Mouse (Mus musculus): Measurements from ENCODE around the gene Rnf183. TPM values are rescaled to one million over a fixed set of nuclear protein-coding genes. Genes with fewer than 3 reads are reported as not detected.

The Rnf183 gene
- total RNA-seq, 2 experiments from 2014 or later, result not detected

DNA sequence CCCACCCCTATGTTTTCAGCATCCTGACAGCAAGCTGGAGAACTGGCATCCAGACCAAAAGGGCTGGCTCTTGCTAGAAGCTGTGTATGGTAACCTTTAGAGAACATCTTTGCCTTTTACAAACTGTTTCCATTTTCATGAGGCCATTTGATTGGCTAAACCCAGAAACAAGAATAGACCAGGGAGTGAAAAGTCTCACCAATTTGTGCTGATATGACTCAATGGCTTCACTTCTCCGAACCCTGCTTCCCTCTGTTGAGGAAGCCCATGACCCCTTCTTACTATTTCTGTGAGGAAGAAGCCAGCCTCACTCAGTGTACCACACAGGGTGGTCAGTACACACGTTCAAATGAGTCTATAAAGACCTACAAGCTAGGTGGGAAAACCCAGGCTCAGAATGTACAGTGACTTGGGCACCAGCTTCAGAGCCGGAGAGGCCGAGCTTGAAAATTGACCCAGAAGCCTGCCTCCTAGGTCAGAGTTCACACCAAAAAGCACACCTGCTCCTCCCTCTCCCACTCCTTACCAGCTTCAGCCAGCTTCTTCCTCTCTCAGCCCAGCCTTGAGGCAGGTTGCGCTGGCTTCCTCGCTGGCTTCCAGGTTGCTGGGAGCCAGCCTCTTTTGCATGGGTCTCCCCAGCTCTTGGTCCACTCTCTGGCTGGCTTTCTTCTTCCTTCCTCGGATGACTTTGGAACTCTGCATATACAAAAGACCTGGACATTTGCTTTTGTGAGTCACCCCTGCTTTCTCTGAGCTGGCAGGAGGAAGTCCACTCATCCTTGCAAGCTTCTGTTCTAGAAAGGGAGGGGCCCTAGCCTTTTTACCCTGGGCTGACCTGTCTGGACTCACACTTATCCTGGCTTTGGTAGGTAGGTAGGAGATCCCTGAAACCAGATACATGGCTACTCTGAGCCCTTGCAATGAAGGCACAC is 847 bp downstream of the Rnf183 start:
- DNase-seq, result no peak
- intact Hi-C loops (cut with DNase I), result no loop called here

DNA sequence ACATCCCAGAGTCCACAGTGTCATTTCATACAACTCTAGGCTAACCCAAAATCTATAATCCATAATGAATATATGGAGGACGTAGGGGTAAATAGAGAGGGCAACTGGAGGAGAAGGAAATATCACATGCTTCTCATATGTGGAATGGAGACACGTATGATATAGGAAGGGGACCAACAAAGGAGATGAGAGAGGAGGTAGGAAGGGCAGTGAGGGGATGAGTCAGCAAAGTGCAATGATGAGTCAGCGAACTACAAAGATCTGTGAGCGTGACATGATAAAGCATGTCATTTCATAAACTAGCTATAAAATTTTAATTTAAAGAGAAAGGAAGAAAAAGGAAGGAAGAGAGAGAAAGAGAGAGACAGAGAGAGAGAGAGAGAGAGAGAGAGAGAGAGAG is 3.5 kb downstream of the Rnf183 start:
- no peak for DNase-seq
- intact Hi-C loops (cut with DNase I), result no loop called here

DNA sequence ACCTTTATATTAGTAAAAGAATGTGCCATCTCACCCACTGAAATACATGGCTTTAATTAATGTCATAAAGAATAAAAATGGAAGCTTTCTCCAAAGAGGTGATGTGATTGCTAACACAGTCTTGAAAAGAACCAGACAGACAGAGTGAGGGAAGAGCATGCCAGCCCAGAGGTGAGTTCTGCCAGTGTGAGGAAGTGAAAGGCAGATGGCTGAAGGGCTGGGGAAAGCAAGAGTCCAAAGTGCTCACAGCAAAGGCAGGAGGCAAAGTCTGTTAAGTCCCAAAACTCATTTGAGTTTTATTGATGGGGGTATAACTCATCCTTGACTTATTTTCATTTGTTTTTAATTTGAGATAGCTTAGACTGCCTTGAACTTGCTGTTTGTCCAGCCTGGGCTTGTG is 4.4 kb downstream of the Rnf183 start:
- DNase-seq, result no peak
- intact Hi-C loops (cut with DNase I), result no loop called here

DNA sequence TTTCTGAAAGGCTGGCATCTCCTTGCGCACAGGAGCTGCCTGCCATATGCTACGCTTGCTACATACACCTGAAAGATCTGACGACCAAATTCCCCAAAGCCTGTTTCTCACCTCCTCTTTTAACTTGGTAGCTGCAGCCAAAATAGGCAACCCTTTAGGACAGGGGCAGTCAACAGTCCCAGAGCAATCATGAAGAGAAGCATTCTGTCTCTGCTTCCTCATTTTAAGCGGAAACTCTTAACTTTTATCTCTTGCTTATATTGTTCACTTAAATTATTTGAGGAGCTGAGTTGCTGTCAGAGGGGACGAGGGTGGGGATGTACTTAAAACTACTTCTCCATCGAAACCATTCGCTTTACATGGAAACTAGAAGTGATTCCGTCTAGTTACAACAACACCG is 5.4 kb downstream of the Rnf183 start:
- DNase-seq, result no peak
- intact Hi-C loops (cut with DNase I), result no loop called here

DNA sequence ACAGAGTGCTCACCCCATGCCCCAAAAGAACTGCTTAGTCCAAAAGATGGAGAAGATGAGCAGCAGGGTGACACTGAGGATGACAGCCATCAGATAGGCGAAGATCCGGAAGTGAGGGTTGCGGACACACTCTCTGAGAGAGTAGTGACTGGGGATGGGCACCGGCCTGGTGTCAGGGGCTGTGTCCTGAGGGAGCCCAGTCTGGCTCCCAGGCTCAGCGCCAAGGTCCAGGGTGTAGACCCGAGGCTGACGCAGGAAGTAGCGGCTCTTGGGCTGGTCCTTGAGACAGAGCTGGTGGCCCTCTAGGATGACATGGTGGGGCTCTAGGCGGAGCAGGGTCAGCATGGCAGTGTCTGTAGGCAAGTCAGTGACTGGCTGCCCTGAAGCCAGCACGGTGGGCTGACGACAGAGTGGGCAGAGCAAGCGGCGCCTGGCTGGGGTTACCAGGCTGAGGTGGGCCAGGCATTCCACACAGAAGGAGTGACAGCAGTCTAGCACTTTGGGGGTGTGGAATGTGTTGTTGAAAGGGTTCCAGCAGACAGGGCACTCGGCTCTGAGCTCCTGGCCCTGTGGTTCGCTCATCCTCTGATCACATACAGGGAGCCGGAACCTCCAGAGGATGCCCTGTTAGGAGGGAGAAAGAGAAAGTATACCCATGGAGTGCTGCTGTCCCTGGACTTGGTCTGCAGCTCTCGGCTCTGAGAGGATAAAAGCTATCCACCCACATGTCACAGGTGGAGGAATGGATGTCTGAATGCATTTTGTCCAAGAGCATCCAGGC is 6.9 kb downstream of the Rnf183 start:
- DNase-seq, result no peak
- intact Hi-C loops (cut with DNase I), result no loop called here

DNA sequence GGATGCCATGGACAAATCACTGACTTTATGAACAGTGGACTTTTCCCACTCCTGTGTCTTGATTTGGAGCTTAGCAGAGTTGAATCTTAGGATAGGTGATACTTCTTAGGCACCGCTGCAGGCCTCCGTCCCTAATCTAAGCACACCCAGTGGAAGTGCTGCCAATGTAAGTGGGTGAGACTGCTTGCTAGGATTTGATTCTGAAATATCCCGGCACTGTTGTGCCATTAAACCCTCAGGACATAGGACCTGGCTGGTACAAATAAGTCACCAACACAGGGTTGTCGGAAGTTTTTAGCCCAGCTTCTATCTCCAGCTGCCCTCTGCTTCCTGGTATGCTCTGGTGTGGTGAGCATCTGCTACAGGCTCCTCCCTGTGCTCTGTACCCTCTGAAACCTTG is 9.2 kb downstream of the Rnf183 start:
- intact Hi-C loops (cut with DNase I), result no loop called here
- no peak for DNase-seq

DNA sequence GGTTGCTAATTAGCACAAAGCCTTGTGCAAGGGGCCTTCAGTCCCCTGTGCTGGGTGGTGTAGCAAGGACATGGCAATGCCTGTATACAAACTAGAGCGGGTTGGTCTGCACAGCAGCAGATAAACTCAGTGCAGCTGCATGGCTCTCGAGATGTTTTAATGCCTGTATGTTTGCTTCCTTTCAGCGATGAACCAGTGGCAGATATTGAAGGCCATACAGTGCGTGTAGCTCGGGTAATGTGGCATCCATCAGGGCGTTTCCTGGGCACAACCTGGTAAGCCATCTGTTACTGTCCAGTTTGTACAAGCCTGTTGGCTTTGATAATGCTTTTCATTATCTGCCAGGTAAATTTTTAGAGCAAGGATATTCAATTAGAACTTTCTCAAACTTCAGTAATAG is 16.0 kb downstream of the Rnf183 start:
- intact Hi-C loops (cut with DNase I), result no loop called here
- no peak for DNase-seq

DNA sequence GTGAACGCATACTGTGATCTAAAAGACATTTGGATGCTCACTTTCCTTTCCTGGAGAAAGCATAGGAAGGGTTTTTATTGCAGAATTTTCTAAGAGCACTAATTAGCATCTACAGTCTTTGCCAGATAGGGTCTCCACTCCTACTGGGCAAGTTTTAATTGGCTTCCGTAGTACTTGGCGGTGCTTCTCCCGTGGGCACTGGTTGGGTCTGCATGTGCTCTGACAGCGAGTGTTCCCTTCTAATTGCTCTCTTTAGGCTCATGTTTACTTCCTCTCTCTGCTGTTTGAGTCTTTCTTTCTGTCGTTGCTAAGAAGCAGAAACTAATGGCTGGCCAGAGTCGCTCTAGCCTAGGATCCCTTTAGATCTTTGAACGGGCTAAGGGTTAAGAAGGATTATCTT is 16.6 kb downstream of the Rnf183 start:
- intact Hi-C loops (cut with DNase I), result no loop called here

DNA sequence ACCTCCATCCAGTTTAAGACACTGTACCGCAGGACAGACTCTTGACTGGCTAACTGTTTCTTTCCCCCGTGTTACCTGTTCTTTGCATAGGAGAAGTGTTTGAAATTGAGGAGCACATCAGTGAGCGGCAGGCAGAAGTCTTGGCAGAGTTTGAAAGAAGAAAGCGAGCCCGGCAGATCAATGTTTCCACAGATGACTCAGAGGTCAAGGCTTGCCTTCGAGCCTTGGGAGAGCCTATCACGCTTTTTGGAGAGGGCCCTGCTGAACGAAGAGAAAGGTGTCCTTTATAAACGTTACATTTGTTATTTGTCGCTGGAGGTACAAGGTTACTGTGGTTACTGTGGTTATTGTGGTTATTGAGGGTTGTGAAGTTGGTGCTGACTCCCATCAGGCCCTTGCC is 23.4 kb downstream of the Rnf183 start:
- DNase-seq, result no peak
- intact Hi-C loops (cut with DNase I), result no loop called here

More for the DNA sequence above, 16.6 kb downstream of the Rnf183 start:
- DNase-seq, result no peak

DNA sequence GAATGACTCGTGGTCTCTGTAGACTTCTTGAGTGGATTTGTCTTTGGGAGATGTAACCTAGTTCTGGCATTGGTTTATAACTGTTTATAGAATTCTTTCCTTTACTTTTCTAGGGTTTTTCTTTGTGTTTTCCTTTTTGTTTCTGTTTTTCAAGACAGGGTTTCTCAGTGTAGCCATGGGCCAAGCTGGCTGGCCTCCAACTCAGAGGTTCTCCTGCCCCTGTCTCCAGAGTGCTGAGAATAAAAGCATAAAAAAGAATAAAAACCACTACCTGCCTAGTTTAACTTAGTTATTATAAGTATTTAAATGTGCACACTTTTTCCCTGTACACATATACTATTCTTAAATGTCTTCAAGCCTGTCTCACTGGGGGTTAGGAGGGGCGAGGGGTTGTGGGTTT is 24.7 kb downstream of the Rnf183 start:
- intact Hi-C loops (cut with DNase I), result no loop called here

DNA sequence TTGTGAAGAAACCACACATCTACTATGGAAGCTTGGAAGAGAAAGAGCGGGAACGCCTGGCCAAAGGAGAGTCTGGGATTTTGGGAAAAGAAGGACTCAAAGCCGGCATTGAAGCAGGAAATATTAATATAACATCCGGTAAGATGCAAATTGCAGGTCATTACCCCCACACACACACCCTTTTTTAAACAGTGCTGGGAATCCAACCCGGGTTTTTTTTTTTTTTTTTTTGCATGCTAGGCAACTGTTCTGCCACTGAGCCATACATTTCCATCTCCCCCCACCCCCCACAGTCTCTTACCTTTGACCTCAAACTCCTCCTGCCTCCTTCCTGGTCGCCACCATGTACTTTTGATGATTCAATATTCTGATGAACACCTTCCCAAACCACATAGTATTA is 25.4 kb downstream of the Rnf183 start:
- no peak for DNase-seq
- intact Hi-C loops (cut with DNase I), result loop anchor here (5.0 to 10.0 kb wide), 5 partner anchors 67 to 205 kb away; partner anchors contain the start of genes Alad and Hdhd3

More for the DNA sequence above, 24.7 kb downstream of the Rnf183 start:
- DNase-seq, result no peak

DNA sequence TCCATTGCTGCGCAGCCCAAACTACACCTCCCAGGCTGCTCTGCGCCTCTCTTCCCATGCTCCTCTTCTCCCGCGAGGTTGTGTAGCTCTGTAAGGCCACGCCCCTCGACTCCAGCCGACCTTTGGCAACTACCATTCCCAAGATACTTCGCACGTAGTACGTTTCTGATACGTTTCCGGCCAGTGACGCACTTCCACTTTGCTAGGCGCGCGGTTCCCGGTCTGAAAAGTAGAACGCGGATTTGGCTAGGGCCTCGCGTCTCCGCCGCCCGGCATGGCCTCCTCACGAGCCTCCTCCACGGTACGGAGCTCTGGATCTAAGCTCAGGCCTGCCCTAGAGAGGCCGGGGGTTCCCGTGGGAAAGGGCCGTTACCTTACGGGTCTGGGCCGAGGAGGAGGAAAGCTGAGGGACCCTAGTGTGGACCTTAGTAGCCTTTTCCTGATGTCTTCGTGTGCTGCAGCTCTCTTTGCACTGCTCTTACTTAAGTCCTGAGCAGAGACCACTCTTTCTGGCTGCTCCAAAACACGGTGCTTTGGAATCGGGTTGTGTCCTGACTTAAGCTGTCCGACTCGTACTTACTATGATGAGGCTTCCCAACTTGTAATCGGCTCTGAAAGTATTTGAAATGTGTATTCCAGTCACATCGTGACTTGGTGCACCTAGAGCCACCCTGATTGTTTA is 26.3 kb downstream of the Rnf183 start, which contains the start of the genes Cdc26 and Prpf4:
TSS of gene Cdc26 (minus strand) at position 42 of the 682 bp plus-strand sequence.
TSS of gene Prpf4 (plus strand) at position 197 of the 682 bp plus-strand sequence.
- intact Hi-C loops (cut with DNase I), result loop anchor here (5.0 to 10.0 kb wide), 5 partner anchors 66 to 204 kb away; partner anchors contain the start of genes Alad and Hdhd3

DNA sequence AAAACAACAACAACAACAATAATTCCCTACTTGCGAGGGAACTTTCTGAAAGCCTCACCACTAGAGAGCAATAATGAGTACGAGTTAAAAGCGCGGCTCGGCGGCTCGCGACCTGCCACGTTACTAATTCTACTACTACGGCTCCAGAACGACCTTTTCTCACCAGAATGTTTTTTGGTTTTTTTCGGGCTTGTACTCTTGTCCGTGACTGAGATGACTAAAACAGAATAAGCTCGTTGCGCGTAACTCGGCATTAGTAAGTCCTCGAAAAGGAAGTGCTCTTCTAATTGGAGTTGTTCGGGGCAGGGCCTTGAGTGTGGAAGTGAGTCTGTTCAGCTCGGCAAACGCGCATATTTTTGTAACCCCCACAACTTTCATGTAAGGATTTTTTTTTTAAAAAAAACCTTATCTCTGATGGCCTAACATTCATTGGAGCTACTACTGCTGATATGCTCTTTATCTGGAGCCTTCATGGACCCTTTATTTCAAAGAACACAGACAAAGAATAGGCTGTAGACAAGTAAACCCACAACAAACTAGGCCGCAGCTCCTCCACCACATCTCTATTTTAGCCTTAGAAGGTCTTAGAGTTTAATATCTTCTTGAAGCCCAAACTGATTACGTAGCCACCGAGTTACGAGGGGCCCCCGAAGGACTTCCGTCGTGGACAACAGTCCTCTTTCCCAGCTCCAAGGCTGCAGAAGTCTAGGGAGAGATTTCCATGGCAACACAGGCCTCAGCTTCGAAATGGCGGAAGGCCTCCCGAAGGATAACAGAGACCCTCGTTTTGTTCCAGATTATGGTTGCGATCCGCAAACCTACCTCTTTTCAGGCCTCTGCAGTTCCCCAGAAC is 27.1 kb downstream of the Rnf183 start:
- intact Hi-C loops (cut with DNase I), result loop anchor here (2.0 to 10.0 kb wide), 6 partner anchors 47 to 203 kb away; partner anchors contain the start of genes Alad, Fkbp15, Hdhd3 and Slc31a1
- peak; percentile 57 to 59 for DNase-seq

More for the DNA sequence above, 26.3 kb downstream of the Rnf183 start, which contains the start of the genes Cdc26 and Prpf4:
- DNase-seq, result peak; percentile 95 to 97

DNA sequence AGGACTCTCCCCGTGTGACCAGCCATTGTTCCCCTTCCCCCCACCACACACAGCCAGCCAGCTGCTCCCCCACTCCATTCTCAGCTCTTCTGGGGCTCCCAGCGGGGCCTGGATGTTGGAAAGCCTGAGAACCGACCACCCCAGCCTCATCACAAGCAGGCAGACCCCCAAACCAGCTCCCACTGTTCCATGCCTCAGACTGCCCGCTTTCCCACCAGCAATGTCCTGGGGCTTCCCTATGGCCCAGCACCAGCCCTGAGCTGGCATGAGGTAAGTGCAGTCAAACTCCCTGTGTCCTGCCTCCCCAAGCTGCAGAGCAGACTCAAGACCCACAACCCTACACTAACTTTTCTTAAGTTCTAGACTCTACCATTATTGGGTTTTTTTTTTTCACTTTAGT is 28.9 kb downstream of the Rnf183 start:
- intact Hi-C loops (cut with DNase I), result loop anchor here (2.0 to 10.0 kb wide), 6 partner anchors 45 to 201 kb away; partner anchors contain the start of genes Alad, Fkbp15, Hdhd3 and Slc31a1
- DNase-seq, result no peak

DNA sequence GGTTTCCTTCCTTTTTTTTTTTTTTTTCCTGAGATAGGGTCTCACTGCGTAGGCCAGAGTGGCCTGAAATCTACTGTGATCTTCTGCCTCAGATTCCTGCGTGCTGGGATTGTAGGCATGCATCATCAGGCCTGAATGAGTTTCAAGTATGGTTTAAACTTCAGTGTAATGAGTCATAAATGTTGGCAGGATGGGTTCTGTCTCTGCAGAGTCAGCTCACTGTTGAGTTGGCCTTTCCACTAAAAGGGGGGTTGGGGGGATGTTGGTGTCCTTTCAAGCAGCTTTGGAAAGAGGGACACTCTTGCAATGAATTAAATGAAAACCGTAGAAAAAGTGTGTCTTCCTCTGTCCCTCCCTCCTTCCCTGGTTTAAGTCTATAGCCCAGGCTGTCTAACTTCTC is 36.1 kb downstream of the Rnf183 start:
- intact Hi-C loops (cut with DNase I), result no loop called here
- DNase-seq, result no peak

DNA sequence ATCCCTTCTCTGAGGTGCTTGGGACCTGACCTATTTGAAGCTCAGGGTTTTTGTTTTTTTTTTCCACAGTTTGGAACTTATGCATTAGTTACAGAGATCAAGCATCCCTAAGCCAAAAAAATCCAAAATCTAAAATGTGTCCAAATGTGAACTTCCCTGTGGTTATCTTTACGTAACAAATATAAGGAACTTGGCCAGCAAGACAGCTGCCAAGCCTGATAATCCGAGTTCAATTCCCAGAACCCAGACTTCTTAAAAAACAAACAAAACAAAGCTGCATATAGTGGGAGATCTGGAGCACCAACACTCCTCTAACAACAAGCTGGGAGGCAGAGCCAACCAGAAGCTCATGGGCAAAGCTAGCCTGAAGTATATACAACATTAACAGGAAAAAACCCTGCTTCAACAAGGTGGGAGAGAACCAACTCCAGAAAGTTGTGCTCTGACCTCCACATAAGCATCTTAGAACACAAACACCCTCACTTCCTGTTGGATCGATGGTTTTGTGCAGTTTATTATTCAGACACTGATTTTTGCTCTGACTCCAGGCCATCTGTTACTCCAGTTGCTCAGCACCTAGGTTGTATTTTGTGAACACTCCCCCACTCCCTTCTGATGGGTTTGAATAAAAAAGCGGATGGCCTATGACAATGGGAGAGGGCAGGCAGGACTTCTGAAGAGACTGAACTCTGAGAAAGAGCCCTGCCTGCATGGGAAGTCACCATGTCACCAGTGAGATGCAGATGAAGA is 37.3 kb downstream of the Rnf183 start:
- no peak for DNase-seq
- intact Hi-C loops (cut with DNase I), result no loop called here

DNA sequence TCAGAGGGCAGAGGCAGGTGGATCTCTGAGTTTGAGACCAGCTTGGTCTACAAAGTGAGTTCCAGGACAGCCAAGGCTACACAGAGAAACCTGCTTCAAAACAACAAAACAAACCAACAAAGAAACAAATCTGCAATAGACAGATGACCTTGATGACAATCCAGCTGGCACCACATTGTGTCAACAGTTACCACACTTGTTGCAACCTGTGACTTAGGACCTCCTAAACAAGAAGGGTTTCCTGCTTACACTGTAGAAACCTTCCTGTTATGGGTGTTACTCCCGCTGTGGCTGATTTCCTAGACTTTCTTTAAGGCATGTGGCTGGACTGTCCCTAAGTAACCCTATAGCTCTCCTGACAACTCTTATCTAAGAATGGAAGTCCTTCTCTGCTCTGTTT is 39.2 kb downstream of the Rnf183 start:
- intact Hi-C loops (cut with DNase I), result no loop called here
- DNase-seq, result no peak

DNA sequence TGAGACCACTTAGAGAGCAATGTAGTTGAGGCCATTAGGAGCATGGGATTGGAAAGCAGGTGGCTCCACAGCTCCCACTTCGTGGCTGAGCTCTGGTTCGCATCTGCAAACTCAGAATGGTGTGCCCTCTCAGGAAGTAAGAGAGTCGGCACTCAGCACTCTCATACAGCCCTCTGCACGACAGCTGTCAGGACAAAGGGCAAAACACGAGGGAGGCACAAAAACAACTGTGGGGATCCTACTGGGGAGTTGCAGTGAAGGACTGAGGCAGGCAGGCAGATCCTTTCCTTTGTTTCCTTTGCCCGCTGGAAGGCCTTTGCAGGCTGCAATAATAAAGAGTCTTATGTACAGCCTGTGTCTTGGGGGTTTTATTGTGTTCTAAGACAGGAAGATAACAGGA is 41.6 kb downstream of the Rnf183 start:
- no peak for DNase-seq
- intact Hi-C loops (cut with DNase I), result no loop called here

DNA sequence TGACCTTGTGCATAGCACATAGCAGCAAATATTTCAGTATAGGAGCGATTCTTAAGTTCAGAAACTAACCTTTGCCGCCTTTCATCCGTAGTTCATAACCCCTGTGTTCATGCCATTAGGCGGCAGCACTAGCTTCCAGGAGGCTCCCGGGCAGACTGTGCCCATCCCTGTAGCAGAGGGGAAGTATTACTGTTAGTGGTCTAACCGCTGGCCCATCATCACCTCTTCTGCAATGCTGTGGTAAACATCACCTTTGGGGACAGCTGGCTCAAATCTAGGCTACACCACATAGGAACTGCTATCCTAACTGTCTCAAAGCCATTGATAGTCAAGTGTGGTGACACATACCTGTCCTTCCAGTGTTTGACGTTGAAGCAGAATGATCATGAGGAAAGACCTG is 43.2 kb downstream of the Rnf183 start:
- intact Hi-C loops (cut with DNase I), result no loop called here
- no peak for DNase-seq

All from heart, postnatal 14 days (tissue).